Mouse (Mus musculus) cerebellum, adult 8-10 months (tissue): ENCODE results near the gene 2210010C04Rik.

Experiments used
- DNase-seq: peaks from one replicate; pipeline ENCODE4 v3.0.0; 2022

2210010C04Rik gene

GRCm38 (mm10) chr6:41035409-41035808 lies at the start of gene 2210010C04Rik:
2210010C04Rik (minus strand) TSS chr6:41035509.
- DNase-seq: no peak

- no peak for DNase-seq
Measured at GRCm38 (mm10) chr6:41080121-41080520, 44.8 kb upstream of the 2210010C04Rik start.

- no peak for DNase-seq
Measured at GRCm38 (mm10) chr6:41078539-41079303, 43.4 kb upstream of the 2210010C04Rik start.

- no peak for DNase-seq
Measured at GRCm38 (mm10) chr6:41075753-41076152, 40.4 kb upstream of the 2210010C04Rik start.

- DNase-seq: no peak
Measured at GRCm38 (mm10) chr6:41063332-41063731, 28.0 kb upstream of the 2210010C04Rik start.

- no peak for DNase-seq
Measured at GRCm38 (mm10) chr6:41062746-41063145, 27.4 kb upstream of the 2210010C04Rik start.

- DNase-seq: no peak
Measured at GRCm38 (mm10) chr6:41062081-41062480, 26.8 kb upstream of the 2210010C04Rik start.

GRCm38 (mm10) chr6:41061085-41061484 lies 25.8 kb upstream of the 2210010C04Rik start:
- DNase-seq: no peak

- DNase-seq: no peak
Measured at GRCm38 (mm10) chr6:41057653-41058052, 22.3 kb upstream of the 2210010C04Rik start.

GRCm38 (mm10) chr6:41055581-41055980 lies 20.3 kb upstream of the 2210010C04Rik start:
- no peak for DNase-seq

- DNase-seq: no peak
Measured at GRCm38 (mm10) chr6:41054379-41054778, 19.1 kb upstream of the 2210010C04Rik start.

- no peak for DNase-seq
Measured at GRCm38 (mm10) chr6:41051824-41052223, 16.5 kb upstream of the 2210010C04Rik start.

- DNase-seq: no peak
Measured at GRCm38 (mm10) chr6:41048602-41049001, 13.3 kb upstream of the 2210010C04Rik start.

- DNase-seq: no peak
Measured at GRCm38 (mm10) chr6:41047961-41048360, 12.7 kb upstream of the 2210010C04Rik start.

GRCm38 (mm10) chr6:41047202-41047601 lies 11.9 kb upstream of the 2210010C04Rik start:
- DNase-seq: no peak

- DNase-seq: no peak
Measured at GRCm38 (mm10) chr6:41046553-41046952, 11.2 kb upstream of the 2210010C04Rik start.

GRCm38 (mm10) chr6:41044753-41045152 lies 9.4 kb upstream of the 2210010C04Rik start:
- DNase-seq: no peak

- no peak for DNase-seq
Measured at GRCm38 (mm10) chr6:41044314-41044713, 9.0 kb upstream of the 2210010C04Rik start.

GRCm38 (mm10) chr6:41032802-41033201 lies 2.5 kb downstream of the 2210010C04Rik start:
- no peak for DNase-seq

- no peak for DNase-seq
Measured at GRCm38 (mm10) chr6:41032231-41032630, 3.1 kb downstream of the 2210010C04Rik start.

- no peak for DNase-seq
Measured at GRCm38 (mm10) chr6:41030821-41031220, 4.5 kb downstream of the 2210010C04Rik start.

- no peak for DNase-seq
Measured at GRCm38 (mm10) chr6:41027053-41027452, 8.3 kb downstream of the 2210010C04Rik start.

GRCm38 (mm10) chr6:41025873-41026650 lies 9.2 kb downstream of the 2210010C04Rik start:
- DNase-seq: no peak

- no peak for DNase-seq
Measured at GRCm38 (mm10) chr6:41019140-41019539, 16.2 kb downstream of the 2210010C04Rik start.
